Mouse (Mus musculus): ENCODE measurements at regions not wholly inside any gene's neighbourhood (a gene's known extent, or its start where the extent isn't known, plus 50 kb on each side); places are given as distances from the start of the nearest gene placed in this dataset.

DNA sequence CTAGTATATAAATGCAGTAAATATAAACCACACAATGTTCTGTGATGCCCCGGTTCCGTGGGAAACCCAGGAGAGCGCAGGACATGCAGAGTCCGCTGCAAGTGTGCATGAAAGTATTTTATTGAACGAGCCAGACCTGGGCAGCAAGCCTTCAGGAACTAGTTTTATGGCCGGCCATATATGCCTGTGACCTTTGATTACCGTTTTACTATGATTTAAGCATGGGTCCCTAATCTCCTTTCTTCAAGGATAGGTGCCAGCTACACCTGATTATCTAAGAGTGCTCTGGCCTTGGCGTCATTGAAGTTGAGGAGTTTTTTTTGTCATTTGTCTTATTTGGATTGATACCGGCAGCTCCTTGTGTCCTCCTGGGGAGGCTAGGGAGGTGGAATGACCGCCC, 730.9 kb upstream of the Ins1 start:
- TF ChIP-seq MAFK (IDR thresholded peaks at IDR 0.05; ENCODE audit: insufficient read depth, low read depth, low read length): no peak
- no peak for TF ChIP-seq HCFC1 (IDR thresholded peaks at IDR 0.05; ENCODE audit: borderline replicate concordance, insufficient read depth, low read length)
- no peak for TF ChIP-seq ZC3H11A (IDR thresholded peaks at IDR 0.05; ENCODE audit: borderline replicate concordance, low read depth, low read length)
- no peak for TF ChIP-seq ZNF384 (IDR thresholded peaks at IDR 0.05; ENCODE audit: low read depth, low read length)

All from ES-E14 (cell line).